Mouse (Mus musculus) heart, adult 9 months (tissue): ENCODE measurements at regions not wholly inside any gene's neighbourhood (a gene's known extent, or its start where the extent isn't known, plus 50 kb on each side); places are given as distances from the start of the nearest gene placed in this dataset.

Source experiments
- DNase-seq, 2 experiments: peaks; one replicate each; pipeline ENCODE4 v3.0.0; 2022; ENCODE audit warnings: low spot score in 2 of 2

- DNase-seq: no peak
These were observed 402.1 kb upstream of the Tmpo start for GRCm38 (mm10) chr10:91583204-91583603.

DNA sequence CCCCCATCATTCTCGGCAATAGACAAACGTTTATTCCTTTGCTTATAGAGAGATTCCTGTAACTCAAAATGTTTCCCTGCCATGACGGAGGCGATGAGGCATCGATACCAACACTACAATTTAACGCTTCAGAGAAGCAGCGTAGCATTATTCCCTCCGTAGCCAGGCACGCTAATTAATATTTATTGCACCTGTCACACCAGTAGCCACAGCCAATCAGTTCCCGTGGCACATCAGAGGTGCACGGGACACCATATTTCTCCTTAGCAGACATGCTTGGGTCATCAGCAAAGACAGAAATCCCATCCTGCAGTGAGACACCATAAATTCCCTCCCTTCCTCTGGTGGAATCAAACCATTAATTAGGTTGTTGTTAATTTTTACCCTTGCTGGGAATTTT lies 399.8 kb upstream of the Tmpo start:
- DNase-seq: no peak

GRCm38 (mm10) chr10:91575323-91576064 lies 394.4 kb upstream of the Tmpo start:
- DNase-seq: no peak

DNA sequence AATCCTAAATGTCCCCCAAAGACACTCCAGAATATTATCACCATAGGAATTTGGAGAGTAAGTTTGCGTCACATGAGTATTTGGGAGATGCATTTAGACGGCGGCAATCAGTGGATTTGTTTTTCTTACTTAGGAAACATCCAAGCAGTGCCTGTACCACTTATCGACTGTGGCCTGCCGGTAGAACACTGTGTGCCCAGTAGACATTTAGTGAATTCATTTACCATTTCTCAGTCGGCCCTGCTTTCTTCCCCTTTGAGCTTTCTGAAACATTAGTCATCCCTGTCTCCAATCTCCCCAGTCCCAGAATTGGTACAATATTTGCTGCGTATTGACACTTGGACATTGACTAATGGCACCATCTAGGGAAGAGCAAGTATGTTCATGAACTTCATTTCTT lies 391.7 kb upstream of the Tmpo start:
- no peak for DNase-seq

- no peak for DNase-seq
These were observed 387.9 kb upstream of the Tmpo start for GRCm38 (mm10) chr10:91569046-91569445.

DNA sequence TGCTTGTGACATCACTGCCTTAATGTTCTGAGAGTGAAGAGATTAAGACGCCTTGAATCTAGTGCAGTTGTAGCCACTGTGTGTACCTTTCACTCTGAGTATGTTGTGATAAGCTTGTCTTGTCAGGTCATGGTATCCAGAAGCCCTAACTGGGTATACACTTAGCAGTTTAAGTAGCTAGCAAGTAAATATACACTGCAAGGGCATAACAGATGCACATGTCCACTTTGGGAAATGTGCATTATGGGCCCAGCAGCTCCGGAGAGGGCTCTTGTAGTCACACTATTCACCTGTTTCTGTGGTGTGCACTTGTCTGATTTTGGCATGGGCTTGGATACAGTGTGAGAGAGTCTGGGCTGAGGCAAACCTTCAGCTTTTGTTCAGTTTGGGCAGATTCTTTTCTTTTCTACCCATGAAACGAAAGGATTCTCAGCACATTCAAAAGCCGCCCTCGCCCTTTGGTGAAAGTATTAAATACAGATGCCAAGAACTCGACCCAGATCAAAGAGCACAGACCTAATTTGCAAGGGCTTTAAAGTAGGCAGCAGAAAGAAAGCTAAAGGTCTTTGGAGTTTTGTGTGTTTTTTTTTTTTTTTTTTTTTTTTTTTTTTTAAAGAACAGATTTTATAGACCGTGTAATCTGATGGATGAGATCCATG lies 385.1 kb upstream of the Tmpo start:
- DNase-seq: no peak

DNA sequence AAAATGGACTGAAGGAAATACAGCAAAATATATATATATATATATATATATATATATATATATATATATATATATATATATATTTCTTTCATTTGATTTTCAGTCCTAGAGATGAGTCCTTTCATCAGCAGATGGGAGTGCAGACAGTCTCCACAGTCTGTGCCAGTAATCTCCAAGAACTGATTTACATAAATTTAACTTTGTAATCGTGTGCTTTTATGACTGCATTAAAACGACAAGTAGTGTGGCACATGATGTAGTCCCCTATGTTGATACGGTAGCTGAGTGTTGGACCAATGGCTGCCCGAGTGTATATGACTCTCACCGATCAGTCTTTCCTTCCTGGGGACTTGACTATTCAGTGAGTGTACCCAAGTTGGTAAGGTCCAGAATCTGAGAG lies 378.2 kb upstream of the Tmpo start:
- DNase-seq: no peak

DNA sequence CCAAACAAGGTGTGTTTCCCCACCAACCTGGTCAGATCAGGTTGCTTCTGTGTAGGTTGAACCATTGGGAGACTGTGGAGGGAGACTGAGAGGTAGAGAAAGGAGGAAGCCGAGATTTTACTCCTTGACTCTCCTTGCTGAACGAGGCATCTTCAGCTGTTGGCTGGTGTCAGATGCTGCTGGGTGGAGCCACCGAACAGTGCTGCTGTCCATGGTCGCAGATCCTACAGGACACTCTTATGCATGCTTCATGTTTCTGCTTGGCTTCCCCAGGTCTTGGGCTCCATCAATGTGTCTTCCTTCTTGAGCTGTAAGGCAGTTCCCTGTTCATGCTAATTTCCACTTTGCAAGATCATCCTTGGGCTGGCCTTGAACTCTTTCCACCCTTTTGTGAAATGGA lies 367.0 kb upstream of the Tmpo start:
- DNase-seq: no peak

- no peak for DNase-seq
These were observed 365.0 kb upstream of the Tmpo start for GRCm38 (mm10) chr10:91546140-91546539.

DNA sequence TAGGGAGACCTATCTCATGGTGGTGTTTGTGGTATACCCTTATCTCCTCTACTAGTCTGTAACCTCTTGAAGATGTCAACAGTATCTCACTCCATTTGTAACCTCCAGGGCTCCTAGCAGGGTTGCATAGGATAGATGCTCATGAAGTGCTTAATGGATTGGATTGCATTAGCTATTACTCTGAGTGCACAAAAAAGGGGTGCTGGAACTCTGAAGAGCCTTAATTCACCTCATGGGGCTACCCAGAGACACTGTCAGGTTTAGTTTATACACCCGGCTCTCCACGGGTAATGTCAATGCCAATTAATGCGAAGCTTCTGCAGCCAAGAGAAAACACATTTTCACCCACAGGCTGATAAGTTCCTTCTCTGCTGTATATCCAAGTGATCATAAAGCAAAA lies 364.3 kb upstream of the Tmpo start:
- no peak for DNase-seq

GRCm38 (mm10) chr10:91543167-91543918 lies 362.2 kb upstream of the Tmpo start:
- no peak for DNase-seq

- no peak for DNase-seq
These were observed 361.1 kb upstream of the Tmpo start for GRCm38 (mm10) chr10:91542201-91542604.

GRCm38 (mm10) chr10:91537241-91537640 lies 356.1 kb upstream of the Tmpo start:
- no peak for DNase-seq

DNA sequence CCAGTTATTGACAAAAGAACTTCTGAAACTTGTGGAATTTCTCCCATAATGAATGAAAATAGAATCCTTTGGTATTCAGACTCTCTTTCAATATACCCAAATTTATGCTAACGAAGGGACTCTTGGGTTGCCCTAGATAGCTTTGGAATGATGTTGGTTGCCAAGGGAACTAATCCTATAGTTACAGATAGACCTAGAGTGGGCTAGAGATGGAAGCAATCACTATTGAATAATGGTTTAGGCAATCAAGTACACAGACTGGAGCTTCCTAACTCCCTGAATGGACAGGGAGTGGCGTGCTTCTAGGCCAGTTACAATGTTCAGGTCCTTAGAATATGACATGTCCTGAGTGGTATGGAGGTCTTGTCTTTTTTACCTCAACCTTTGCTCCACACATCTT lies 354.3 kb upstream of the Tmpo start:
- DNase-seq: no peak

- DNase-seq: no peak
These were observed 347.2 kb upstream of the Tmpo start for GRCm38 (mm10) chr10:91528305-91528704.

- DNase-seq: no peak
These were observed 340.1 kb upstream of the Tmpo start for GRCm38 (mm10) chr10:91521168-91521567.

- no peak for DNase-seq
These were observed 333.9 kb upstream of the Tmpo start for GRCm38 (mm10) chr10:91515021-91515371.

GRCm38 (mm10) chr10:91514163-91515020 lies 333.3 kb upstream of the Tmpo start:
- DNase-seq: no peak

DNA sequence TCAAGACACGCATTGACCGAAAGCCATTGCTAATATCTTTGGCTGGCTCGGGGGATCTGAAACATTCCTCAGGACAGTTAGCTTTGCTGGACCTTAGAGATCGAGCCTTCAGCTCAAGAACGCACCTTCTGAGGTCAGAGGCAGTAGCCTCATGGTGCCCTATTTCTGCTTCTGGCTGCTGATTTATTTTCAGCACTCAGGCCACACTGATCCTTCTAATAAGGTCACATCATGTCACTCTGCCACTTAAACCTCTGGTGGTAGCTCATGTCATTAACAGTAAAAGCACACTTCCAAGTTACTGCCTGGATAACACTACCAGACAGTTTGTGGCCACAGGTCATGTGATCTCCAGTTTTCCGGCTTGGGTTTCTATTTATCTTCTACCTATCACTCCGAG lies 325.9 kb upstream of the Tmpo start:
- DNase-seq: peak; percentile 39 to 68

DNA sequence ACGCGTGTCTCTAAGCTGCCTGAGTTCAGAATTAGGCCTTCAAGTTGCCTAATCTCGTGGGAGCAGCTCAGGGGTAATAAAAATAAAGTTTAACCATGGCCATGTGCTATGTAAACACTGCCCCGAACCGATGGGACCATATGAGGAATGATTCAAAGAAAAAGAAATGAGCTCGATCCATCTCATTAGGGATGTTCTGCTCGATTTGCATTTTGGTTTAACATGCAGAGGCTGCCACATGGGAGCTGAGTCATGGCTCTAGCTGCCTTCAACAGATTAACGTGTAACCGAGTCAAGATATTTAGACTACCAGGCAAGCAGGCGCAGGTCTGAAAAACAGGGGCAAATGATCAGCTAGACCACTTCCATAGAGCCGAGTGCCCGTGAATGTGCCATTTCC lies 323.8 kb upstream of the Tmpo start:
- no peak for DNase-seq

DNA sequence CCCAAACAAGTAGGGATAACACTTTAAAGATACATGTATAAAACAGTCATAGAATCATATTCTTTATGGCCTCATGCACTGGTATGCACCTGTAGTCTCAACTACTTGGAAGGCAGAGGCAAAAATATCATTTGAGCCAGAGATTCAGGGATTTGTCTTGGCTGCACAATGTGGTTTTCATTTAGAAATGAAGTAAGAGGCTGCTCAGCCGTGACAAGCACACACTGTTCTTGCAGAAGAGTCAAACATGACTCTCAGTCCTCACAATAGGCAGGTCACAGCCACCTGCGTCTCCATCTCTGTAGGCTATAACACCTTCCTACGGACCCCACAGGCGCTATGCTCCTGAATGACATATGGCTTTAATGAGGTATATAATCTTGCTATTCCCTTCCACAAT lies 317.4 kb upstream of the Tmpo start:
- DNase-seq: peak in 1 of 2 experiments; percentile 10

- peak; percentile 16 to 31 for DNase-seq
These were observed 283.6 kb upstream of the Tmpo start for GRCm38 (mm10) chr10:91464691-91465090.
